Mouse (Mus musculus) adrenal gland, adult 18-20 months (tissue): ENCODE measurements around the gene Parp8. TPM values are rescaled to one million over a fixed set of nuclear protein-coding genes. Genes with fewer than 3 reads are reported as not detected.

ENCODE experiments used
- DNase-seq, 2 experiments: peaks; one replicate each; pipeline ENCODE4 v3.0.0; 2021 to 2022; ENCODE audit warnings: low spot score in 2 of 2
- total RNA-seq, 2 experiments: library from RNA; stranded (reverse); gene quantifications; 1 replicate in 1 of 2; 2 replicates in 1 of 2; pipeline ENCODE4 v1.2.3; 2021

The Parp8 gene
- total RNA-seq, 2 experiments from 2014 or later, result 8.6 to 9.2 TPM

GRCm38 (mm10) chr13:117020631-117021030 is 4.7 kb downstream of the Parp8 start:
- DNase-seq, result no peak

GRCm38 (mm10) chr13:117018676-117019075 is 6.7 kb downstream of the Parp8 start:
- DNase-seq, result no peak

GRCm38 (mm10) chr13:117013516-117013915 is 11.8 kb downstream of the Parp8 start:
- no peak for DNase-seq

GRCm38 (mm10) chr13:117012031-117012430 is 13.3 kb downstream of the Parp8 start:
- DNase-seq, result no peak

- no peak for DNase-seq
Measured at GRCm38 (mm10) chr13:117010143-117010542, 15.2 kb downstream of the Parp8 start.

- no peak for DNase-seq
Measured at GRCm38 (mm10) chr13:117008021-117009015, 17.0 kb downstream of the Parp8 start.

- no peak for DNase-seq
Measured at GRCm38 (mm10) chr13:117007566-117007965, 17.8 kb downstream of the Parp8 start.

- no peak for DNase-seq
Measured at GRCm38 (mm10) chr13:117006638-117007037, 18.7 kb downstream of the Parp8 start.

- DNase-seq, result no peak
Measured at GRCm38 (mm10) chr13:117000493-117000892, 24.8 kb downstream of the Parp8 start.

GRCm38 (mm10) chr13:116991560-116991959 is 33.8 kb downstream of the Parp8 start:
- DNase-seq, result no peak

GRCm38 (mm10) chr13:116990327-116990726 is 35.0 kb downstream of the Parp8 start:
- no peak for DNase-seq

- no peak for DNase-seq
Measured at GRCm38 (mm10) chr13:116988706-116989105, 36.6 kb downstream of the Parp8 start.

- DNase-seq, result no peak
Measured at GRCm38 (mm10) chr13:116988208-116988607, 37.1 kb downstream of the Parp8 start.

GRCm38 (mm10) chr13:116987284-116987683 is 38.1 kb downstream of the Parp8 start:
- DNase-seq, result no peak

GRCm38 (mm10) chr13:116986658-116987057 is 38.7 kb downstream of the Parp8 start:
- no peak for DNase-seq

- no peak for DNase-seq
Measured at GRCm38 (mm10) chr13:116974081-116974860, 51.1 kb downstream of the Parp8 start.

GRCm38 (mm10) chr13:116973491-116973890 is 51.8 kb downstream of the Parp8 start:
- DNase-seq, result no peak

GRCm38 (mm10) chr13:116972036-116972611 is 53.2 kb downstream of the Parp8 start:
- DNase-seq, result no peak

- no peak for DNase-seq
Measured at GRCm38 (mm10) chr13:116970706-116971428, 54.5 kb downstream of the Parp8 start.

- no peak for DNase-seq
Measured at GRCm38 (mm10) chr13:116969650-116970049, 55.7 kb downstream of the Parp8 start.

- DNase-seq, result no peak
Measured at GRCm38 (mm10) chr13:116968906-116969305, 56.4 kb downstream of the Parp8 start.
